Mouse (Mus musculus): ENCODE data around the gene Shkbp1.

GRCm38 (mm10) chr7:27331854-27332253 is 24.0 kb downstream of the Shkbp1 start:
- TF ChIP-seq FLI1 (IDR thresholded peaks at IDR 0.05; ENCODE audit: low read length) (no peak), GATA1 (IDR thresholded peaks at IDR 0.05; ENCODE audit: borderline replicate concordance, low read length) (no peak)
